Mouse (Mus musculus) lung, postnatal 4 days (tissue): ENCODE measurements at regions not wholly inside any gene's neighbourhood (a gene's known extent, or its start where the extent isn't known, plus 50 kb on each side); places are given as distances from the start of the nearest gene placed in this dataset.

Experiments used
- DNase-seq, 2 experiments: peaks; one replicate each; pipeline ENCODE4 v3.0.0; 2021

DNA sequence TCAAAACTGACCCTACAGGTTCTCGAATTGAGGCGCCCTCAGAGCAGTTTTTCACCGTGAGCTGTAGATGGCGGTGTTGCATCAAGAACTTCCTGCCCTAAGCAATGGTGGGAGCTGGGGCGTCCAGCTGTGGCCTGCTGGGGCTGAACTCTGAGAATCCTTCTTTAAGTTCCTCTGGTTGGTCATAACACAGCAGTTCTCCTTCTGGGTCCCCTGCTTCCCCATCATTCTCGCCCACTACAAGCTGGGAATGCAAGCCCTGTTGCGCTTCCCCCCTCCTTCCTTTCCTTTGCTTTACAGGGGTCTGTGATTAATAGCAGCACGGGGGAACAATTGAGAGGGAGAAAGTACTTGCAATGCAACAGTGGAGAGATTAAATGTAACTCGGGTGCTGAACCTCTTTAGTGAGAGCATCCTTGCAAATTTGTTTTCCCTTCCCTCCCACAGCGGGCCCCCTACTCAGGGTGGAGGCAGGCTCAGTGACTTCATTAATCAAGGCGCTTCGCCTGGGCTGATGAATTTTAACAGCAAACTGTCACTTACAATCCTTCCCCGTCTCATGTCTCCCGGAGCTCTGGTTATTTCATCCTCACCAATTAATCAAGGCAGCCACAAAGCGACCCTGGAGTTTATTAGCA, 794.3 kb upstream of the Api5 start:
- peak; percentile 33 to 36 for DNase-seq

- no peak for DNase-seq
Observed at GRCm38 (mm10) chr2:95231739-95232134, 793.8 kb upstream of the Api5 start.

- no peak for DNase-seq
Observed at GRCm38 (mm10) chr2:95229386-95229785, 791.5 kb upstream of the Api5 start.

DNA sequence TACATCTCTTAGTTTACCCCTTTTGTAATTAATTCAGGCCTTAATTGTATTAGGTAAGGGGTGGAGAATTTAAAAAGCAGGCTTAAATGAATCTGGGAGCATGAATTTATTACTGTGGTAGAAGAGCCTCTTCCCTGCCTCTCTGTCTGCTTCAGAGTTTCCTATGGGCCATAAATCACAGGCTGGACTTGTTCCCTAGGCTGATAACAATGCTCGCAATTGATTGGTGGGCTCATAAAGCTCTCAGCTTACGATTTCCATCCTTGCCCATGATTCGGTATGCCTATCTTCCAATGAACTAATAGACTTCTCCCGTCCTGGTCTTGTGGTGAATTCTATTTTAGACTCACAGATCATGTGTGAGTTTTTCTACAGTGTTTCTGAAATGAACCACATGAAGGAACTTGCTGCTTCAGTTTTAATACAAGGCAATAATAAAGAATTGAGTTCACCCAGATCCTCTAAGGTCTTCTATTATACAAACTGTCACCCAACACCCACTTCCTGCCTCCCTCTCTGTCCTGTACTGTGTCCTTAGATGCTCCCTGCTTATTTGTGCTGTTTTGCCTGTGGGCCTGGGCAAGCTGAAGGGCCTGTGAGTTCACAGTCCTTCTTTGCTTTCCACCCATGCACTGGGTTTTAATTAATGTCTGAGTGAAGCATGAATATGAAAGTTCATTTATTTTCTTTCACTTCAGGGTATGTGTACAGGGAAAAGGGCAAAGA, 772.4 kb upstream of the Api5 start:
- DNase-seq = no peak
